Mouse (Mus musculus) right cerebral cortex, postnatal 14 days (tissue): ENCODE data around the gene Gm8212.
"Not testable (repeated sequence)": the region's sequence is repeated elsewhere in the genome, so short reads cannot be mapped to it uniquely, and the experiment has no call there.

Experiments used
- DNase-seq: peaks from one replicate; pipeline ENCODE4 v3.0.0; 2022

Gm8212 gene

GRCm38 (mm10) chr14:44197361-44197760 lies at the start of gene Gm8212:
Gm8212 (plus strand) TSS chr14:44197661.
- not testable (repeated sequence) for DNase-seq

DNA sequence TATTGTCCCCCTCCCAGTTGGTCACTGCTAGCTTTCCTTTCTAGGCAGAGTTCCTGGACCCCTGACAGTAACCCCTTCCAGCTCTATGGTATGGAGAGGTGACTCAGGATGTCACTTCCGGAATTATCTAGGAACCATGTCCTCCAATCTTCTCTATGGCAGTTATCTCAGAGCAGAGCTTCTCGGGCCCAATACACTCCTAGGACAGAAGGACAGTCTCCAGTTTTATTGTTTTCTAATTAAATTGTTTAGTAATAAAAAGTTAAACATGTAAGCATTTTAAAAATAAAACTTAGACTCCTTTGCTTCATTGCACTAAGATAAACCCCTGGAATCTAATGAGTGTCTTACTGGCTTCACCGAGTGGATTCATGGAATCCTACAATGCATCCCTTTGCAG lies 15.7 kb downstream of the Gm8212 start, which contains the start of gene 4930503E14Rik:
4930503E14Rik (minus strand) TSS at position 101 of the 400 bp plus-strand sequence.
- DNase-seq, result not testable (repeated sequence)

DNA sequence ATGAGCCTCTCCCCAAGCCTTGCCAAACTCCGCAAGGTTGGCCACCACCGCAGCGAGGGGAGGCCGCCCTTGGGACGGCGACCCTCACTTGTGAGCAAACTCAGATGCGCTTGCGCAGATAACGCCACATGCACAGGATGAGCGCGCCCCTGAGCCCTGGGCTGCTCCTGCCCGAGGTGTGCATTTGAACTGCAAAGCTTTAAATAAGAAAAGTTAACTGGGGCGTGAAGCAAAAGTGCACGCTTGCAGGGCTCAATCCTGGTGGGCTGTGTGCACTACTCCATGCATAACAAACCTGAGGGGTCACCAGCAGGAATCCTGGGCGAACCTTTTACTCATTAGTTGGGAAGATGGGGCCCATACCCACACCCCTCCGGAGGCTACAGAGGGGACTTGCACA lies 50.6 kb downstream of the Gm8212 start:
- DNase-seq, result no peak
